Mouse (Mus musculus): Measurements from ENCODE around the gene Thumpd3. TPM values are rescaled to one million over a fixed set of nuclear protein-coding genes. Genes with fewer than 3 reads are reported as not detected.

Gene Thumpd3
- polyA plus RNA-seq, 1 experiment: 10.7 TPM

DNA sequence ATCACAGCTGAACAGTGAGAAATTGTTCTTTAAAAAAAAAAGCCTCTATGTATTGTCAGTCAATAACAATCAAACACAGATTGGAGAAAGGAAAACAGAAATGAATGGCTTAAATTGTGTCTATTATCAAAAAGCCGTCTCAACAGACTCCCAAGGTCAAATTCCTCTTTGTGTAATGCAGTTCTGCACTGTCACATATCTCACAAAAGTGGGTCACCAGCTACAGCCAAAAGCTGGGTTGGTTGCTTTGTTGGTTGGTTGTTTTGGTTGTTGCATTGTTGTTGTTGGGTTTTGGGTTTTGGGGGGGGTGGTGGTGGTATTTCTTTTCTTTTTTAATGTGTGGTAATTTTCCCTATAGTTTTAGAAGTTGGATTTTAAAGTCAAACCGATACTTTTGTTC lies 34.1 kb upstream of the Thumpd3 start:
- no peaks in the 10 kb centered on the region for H3K27me3 ChIP-seq (ENCODE audit: control insufficient read depth, insufficient read depth, low read length)
- H3K36me3 ChIP-seq (ENCODE audit: control insufficient read depth, insufficient read depth, low read length): no peaks in the 10 kb centered on the region
- TF ChIP-seq POLR2A (IDR thresholded peaks at IDR 0.05; ENCODE audit: control insufficient read depth, extremely low read depth, insufficient read depth, low read length, poor library complexity) (no peak), CTCF (IDR thresholded peaks at IDR 0.05; ENCODE audit: borderline replicate concordance, control insufficient read depth, extremely low read depth, insufficient read depth, low read length, poor library complexity) (no peak)
- no peak overlapping the region for H3K27ac ChIP-seq (ENCODE audit: control insufficient read depth, insufficient read depth, low read length)
- no peaks in the 10 kb centered on the region for H3K4me1 ChIP-seq (replicated peaks; ENCODE audit: control insufficient read depth, insufficient read depth, low read length)
- H3K4me3 ChIP-seq (ENCODE audit: control insufficient read depth, insufficient read depth, low read length): no peak overlapping the region
- no peak for DNase-seq
- 97% methylated on average over 2 of the region's 2 CpGs for WGBS

DNA sequence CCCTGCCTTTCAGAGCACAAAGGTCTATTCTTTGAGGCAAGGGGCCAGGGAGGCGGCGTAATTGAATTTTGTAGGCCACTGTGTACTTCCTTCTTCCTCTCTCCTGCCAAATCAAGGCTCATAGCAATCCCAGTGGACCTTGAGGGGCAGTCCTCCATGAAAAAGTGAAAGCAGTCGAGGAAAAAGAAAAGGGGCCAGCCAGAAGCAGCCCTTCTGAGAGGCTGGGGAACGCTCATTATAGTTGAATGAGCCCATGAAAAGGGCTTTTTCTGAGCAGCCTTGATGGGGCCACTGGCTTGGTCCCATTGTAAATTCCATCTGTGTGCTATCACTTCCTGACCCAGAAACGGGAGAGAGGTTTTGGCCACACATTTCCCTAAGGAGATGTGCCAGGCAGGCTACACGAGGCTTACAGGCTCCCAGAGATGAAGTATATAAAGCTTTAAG lies 33.5 kb upstream of the Thumpd3 start:
- no peak overlapping the region for H3K27ac ChIP-seq (ENCODE audit: control insufficient read depth, insufficient read depth, low read length)
- 75% methylated on average over 6 of the region's 6 CpGs for WGBS
- DNase-seq: no peak
- H3K4me3 ChIP-seq (ENCODE audit: control insufficient read depth, insufficient read depth, low read length): no peak overlapping the region
- no peaks in the 10 kb centered on the region for H3K36me3 ChIP-seq (ENCODE audit: control insufficient read depth, insufficient read depth, low read length)
- H3K4me1 ChIP-seq (replicated peaks; ENCODE audit: control insufficient read depth, insufficient read depth, low read length): no peaks in the 10 kb centered on the region
- TF ChIP-seq CTCF (IDR thresholded peaks at IDR 0.05; ENCODE audit: borderline replicate concordance, control insufficient read depth, extremely low read depth, insufficient read depth, low read length, poor library complexity) (no peak), POLR2A (IDR thresholded peaks at IDR 0.05; ENCODE audit: control insufficient read depth, extremely low read depth, insufficient read depth, low read length, poor library complexity) (no peak)
- H3K27me3 ChIP-seq (ENCODE audit: control insufficient read depth, insufficient read depth, low read length): no peaks in the 10 kb centered on the region

DNA sequence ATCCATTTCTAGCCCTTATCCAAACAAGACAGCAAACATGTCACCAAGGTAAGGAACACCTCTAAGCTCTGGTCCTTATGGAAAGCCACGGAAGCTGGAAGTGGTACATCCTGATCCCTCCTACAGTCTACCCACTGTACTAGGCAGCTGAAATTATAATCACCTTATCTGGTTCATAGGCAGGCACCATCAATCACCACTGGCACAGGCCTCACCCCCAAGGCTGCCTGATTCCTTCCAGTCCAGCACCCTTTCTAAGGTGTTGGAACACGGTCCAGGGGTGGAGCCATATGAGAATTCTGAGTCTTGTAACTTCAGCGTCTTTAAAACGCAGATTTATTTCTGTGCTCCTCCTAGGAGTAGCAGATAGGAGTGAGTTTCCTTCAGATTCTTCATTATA lies 32.5 kb upstream of the Thumpd3 start:
- no peak for DNase-seq
- Histone ChIP-seq H3K36me3 (ENCODE audit: control insufficient read depth, insufficient read depth, low read length) (no peaks in the 10 kb centered on the region), H3K27me3 (ENCODE audit: control insufficient read depth, insufficient read depth, low read length) (no peaks in the 10 kb centered on the region), H3K4me1 (replicated peaks; ENCODE audit: control insufficient read depth, insufficient read depth, low read length) (no peaks in the 10 kb centered on the region), H3K27ac (ENCODE audit: control insufficient read depth, insufficient read depth, low read length) (no peak overlapping the region), H3K4me3 (ENCODE audit: control insufficient read depth, insufficient read depth, low read length) (no peak overlapping the region)
- TF ChIP-seq POLR2A (IDR thresholded peaks at IDR 0.05; ENCODE audit: control insufficient read depth, extremely low read depth, insufficient read depth, low read length, poor library complexity) (no peak), CTCF (IDR thresholded peaks at IDR 0.05; ENCODE audit: borderline replicate concordance, control insufficient read depth, extremely low read depth, insufficient read depth, low read length, poor library complexity) (no peak)
- WGBS: 96% methylated on average over 4 of the region's 4 CpGs

DNA sequence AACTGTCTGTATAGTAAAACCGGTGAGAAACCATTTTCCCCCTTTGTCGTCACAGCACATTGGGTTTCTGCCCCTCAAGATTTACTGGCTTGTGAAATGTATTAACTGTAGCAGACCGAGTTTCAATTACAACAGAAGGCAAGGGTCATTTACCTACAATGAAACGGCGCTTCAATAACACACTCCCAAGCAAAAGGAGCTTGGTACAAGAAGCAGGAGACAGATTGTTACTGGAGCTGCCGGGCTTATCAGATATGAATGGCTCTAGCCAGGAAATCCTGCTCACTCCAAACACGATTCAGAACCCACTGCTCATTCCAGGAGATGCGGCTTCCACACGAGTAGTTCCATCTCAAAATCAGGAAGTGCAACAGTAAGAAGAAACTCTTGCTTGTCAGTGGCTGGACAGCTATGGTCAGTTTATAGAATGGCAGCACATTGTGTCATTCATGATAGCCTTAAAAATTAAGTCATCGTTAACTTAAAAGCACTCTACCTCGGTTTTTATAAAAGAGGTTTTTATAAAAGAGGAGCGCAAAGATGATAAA lies 28.5 kb upstream of the Thumpd3 start:
- no peak for TF ChIP-seq CTCF (IDR thresholded peaks at IDR 0.05; ENCODE audit: borderline replicate concordance, control insufficient read depth, extremely low read depth, insufficient read depth, low read length, poor library complexity)
- no peak for TF ChIP-seq POLR2A (IDR thresholded peaks at IDR 0.05; ENCODE audit: control insufficient read depth, extremely low read depth, insufficient read depth, low read length, poor library complexity)
- Histone ChIP-seq H3K36me3 (ENCODE audit: control insufficient read depth, insufficient read depth, low read length) (no peaks in the 10 kb centered on the region), H3K4me3 (ENCODE audit: control insufficient read depth, insufficient read depth, low read length) (no peak overlapping the region), H3K27ac (ENCODE audit: control insufficient read depth, insufficient read depth, low read length) (no peak overlapping the region), H3K4me1 (replicated peaks; ENCODE audit: control insufficient read depth, insufficient read depth, low read length) (no peaks in the 10 kb centered on the region), H3K27me3 (ENCODE audit: control insufficient read depth, insufficient read depth, low read length) (no peaks in the 10 kb centered on the region)
- no peak for DNase-seq
- 27% methylated on average over 12 of the region's 12 CpGs for WGBS

DNA sequence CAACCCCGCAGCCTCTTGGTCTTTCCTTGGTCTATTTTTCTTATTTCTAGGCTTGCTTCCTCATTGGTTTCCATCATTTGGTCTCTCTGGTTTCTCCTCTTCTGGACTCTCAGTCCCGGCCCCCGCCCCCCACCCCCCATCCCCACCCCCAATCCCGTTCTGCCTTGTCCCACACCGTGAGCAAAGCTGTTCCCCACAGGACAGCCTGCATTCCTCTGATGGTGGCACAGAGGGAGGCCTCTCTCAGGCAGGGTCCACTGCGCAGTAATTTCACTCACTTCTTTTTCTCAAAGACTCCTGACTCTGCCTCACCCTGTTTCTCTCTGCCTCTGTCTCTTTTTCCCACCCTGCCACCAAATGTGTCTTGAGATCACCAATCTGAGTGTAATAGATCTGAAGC lies 27.9 kb upstream of the Thumpd3 start:
- no peak overlapping the region for H3K4me3 ChIP-seq (ENCODE audit: control insufficient read depth, insufficient read depth, low read length)
- no peak overlapping the region for H3K27ac ChIP-seq (ENCODE audit: control insufficient read depth, insufficient read depth, low read length)
- TF ChIP-seq POLR2A (IDR thresholded peaks at IDR 0.05; ENCODE audit: control insufficient read depth, extremely low read depth, insufficient read depth, low read length, poor library complexity): no peak
- no peak for TF ChIP-seq CTCF (IDR thresholded peaks at IDR 0.05; ENCODE audit: borderline replicate concordance, control insufficient read depth, extremely low read depth, insufficient read depth, low read length, poor library complexity)
- H3K27me3 ChIP-seq (ENCODE audit: control insufficient read depth, insufficient read depth, low read length): no peaks in the 10 kb centered on the region
- DNase-seq: no peak
- no peaks in the 10 kb centered on the region for H3K36me3 ChIP-seq (ENCODE audit: control insufficient read depth, insufficient read depth, low read length)
- 57% methylated on average over 6 of the region's 6 CpGs for WGBS
- no peaks in the 10 kb centered on the region for H3K4me1 ChIP-seq (replicated peaks; ENCODE audit: control insufficient read depth, insufficient read depth, low read length)

DNA sequence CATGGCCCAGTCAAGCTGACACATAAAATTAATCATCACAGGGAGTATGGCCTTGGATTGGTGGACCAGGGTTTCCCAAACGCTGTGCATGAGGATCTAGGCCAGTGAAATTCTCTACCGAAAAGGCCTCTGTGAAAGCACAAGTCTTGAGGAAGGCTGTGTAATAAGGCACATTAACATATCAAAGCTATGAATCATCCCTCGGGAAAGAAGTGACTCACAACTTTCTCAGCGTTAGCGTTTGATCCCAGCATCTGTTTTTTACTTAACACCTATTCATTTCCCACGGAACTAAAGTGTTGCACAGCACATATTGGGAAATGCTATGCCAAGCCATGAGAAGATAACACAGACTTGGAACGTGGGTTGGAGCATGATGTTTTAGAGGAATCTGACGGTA lies 21.2 kb upstream of the Thumpd3 start:
- Histone ChIP-seq H3K27me3 (ENCODE audit: control insufficient read depth, insufficient read depth, low read length) (no peaks in the 10 kb centered on the region), H3K4me1 (replicated peaks; ENCODE audit: control insufficient read depth, insufficient read depth, low read length) (no peaks in the 10 kb centered on the region), H3K27ac (ENCODE audit: control insufficient read depth, insufficient read depth, low read length) (no peak overlapping the region), H3K4me3 (ENCODE audit: control insufficient read depth, insufficient read depth, low read length) (no peak overlapping the region), H3K36me3 (ENCODE audit: control insufficient read depth, insufficient read depth, low read length) (no peaks in the 10 kb centered on the region)
- TF ChIP-seq CTCF (IDR thresholded peaks at IDR 0.05; ENCODE audit: borderline replicate concordance, control insufficient read depth, extremely low read depth, insufficient read depth, low read length, poor library complexity) (no peak), POLR2A (IDR thresholded peaks at IDR 0.05; ENCODE audit: control insufficient read depth, extremely low read depth, insufficient read depth, low read length, poor library complexity) (no peak)
- WGBS: 72% methylated on average over 8 of the region's 8 CpGs
- DNase-seq: no peak

DNA sequence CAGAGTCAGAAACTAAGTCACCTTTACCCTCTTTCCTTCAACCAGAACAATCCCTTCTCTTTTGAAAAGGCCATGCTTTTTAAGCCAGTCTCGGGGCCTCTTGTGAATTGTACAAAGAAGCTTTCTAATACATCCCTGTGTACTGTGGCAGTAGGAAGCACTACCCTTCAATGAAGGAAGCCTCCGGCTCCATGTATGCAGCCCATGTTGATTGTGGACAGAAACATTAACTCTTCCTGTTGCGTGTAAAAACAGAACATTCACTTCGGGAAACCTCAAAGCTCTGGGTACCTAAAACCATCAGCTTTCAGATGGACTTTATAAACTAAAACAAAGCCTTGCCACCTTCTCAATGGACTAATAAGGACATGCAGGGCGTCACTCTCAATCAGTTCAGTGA lies 20.3 kb upstream of the Thumpd3 start:
- WGBS: 92% methylated on average over 5 of the region's 5 CpGs
- no peaks in the 10 kb centered on the region for H3K4me1 ChIP-seq (replicated peaks; ENCODE audit: control insufficient read depth, insufficient read depth, low read length)
- H3K27me3 ChIP-seq (ENCODE audit: control insufficient read depth, insufficient read depth, low read length): no peaks in the 10 kb centered on the region
- DNase-seq: no peak
- H3K27ac ChIP-seq (ENCODE audit: control insufficient read depth, insufficient read depth, low read length): no peak overlapping the region
- TF ChIP-seq CTCF (IDR thresholded peaks at IDR 0.05; ENCODE audit: borderline replicate concordance, control insufficient read depth, extremely low read depth, insufficient read depth, low read length, poor library complexity) (no peak), POLR2A (IDR thresholded peaks at IDR 0.05; ENCODE audit: control insufficient read depth, extremely low read depth, insufficient read depth, low read length, poor library complexity) (no peak)
- H3K36me3 ChIP-seq (ENCODE audit: control insufficient read depth, insufficient read depth, low read length): no peaks in the 10 kb centered on the region
- H3K4me3 ChIP-seq (ENCODE audit: control insufficient read depth, insufficient read depth, low read length): no peak overlapping the region

All from thymus, adult 2 months (tissue).